Mouse (Mus musculus): ENCODE measurements around the gene Pdx1.

Pdx1 gene

GRCm38 (mm10) chr5:147284365-147284764 lies 14.6 kb downstream of the Pdx1 start:
- DNase-seq, result no peak

DNA sequence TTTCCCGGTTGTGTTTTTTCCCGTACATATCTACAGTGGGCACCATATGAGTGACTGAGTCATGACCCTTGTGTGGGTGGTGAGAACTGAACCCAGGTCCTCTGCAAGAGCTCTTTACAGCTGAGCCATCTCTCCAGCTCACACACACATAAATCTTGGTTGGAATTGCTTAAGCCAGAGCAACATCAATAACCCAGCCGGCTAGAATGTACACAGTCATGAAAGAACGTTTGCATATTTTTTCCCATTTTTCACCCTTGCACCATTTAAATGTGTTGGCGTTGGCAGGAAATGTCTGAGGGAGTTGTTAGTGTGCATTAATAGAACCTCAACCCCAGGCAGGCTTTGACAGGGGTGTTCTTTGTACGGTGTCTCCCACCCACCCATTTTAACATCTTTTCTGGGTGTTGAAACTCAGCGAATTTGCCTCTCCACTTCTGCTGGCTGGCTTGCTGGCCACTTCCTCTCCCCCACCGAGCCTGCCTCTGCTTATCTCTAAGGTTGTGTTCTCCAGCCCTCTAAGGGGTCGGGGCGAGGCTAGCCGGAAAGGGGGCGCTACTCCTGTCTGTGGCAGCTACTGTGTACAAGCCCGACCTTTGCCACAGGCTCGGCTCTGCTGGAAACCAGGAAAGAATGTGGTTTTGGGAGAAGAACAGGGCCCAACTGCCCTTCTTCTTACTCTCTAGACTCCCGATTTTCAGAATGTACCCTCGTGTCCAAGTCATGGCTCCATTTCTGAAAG lies 22.2 kb downstream of the Pdx1 start:
- no peak for DNase-seq

DNA sequence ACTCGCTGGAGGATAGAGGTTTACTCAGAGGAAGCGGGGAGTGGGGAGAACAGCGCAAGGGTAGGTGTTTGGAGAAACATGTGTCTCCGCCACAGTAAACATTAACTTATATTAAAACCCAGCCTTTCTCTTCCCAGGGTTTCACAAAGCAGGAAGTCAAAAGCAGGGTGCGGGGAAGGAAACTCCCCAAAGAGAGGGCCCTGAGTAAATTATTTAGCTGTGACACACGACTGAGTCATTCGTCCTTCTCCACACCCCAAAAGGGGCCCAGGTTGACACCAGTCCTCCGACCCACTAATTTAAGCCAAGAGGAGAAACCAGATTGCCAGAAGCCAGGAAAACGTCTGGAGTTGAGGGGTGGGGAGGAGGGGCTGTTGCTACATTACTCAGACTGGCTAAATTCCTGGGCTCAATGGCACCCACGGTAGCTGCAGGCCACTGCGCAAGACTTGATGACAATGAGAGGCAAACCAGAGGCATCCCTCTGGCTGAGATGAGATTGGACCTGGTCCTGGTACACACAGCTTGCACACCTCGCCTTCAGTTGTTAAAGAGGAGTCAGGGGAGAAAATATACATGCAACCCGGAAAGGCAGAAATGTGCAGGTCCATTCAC lies 22.9 kb downstream of the Pdx1 start:
- no peak for DNase-seq

DNA sequence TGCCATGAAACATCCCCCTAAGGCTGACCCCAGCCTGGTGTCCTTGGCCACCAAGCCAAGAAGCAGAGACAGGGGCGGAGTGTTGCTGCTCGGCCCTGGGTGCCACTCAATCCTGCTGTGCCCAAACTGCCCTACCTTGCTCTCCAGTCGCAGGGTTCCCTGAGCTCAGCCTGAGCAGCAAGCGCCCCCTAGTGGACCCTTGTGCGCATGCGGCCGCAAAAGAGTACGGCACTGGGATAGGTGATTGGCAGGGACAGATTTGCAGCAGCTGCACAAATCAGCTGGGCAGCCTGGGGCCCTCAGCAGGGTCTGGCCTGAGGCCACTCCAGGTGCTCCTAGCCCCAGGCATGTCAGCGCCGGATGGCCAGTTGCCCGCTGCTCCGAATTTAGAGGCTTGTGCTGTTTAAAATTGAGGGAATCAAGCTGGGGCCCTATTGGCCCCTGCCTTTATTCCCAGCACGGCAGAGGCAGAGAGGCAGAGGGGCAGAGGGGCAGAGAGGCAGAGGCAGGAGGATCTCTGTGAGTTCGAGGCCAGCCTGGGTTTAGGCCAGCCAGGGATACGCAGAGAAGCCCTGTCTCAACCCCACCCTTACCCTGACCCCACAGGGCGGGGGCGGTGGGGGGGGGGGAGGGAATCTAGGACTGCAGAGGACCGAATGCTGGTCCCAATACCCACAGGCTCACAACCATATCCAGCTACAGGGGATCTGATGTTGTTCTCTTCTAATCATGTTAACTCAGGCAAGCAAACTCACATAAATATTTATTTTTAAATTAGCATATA lies 23.6 kb downstream of the Pdx1 start:
- DNase-seq, result peak; percentile 81 to 84

GRCm38 (mm10) chr5:147294121-147294520 lies 24.4 kb downstream of the Pdx1 start:
- DNase-seq, result peak; percentile 59 to 64

GRCm38 (mm10) chr5:147297249-147297648 lies 27.5 kb downstream of the Pdx1 start:
- no peak for DNase-seq

GRCm38 (mm10) chr5:147299255-147300000 lies 29.7 kb downstream of the Pdx1 start:
- DNase-seq, result peak; percentile 66 to 70

- DNase-seq, result no peak
Measured at GRCm38 (mm10) chr5:147300001-147300363, 30.2 kb downstream of the Pdx1 start.

GRCm38 (mm10) chr5:147300917-147301780 lies 31.4 kb downstream of the Pdx1 start:
- DNase-seq, result peak in 1 of 2 experiments; percentile 49

DNA sequence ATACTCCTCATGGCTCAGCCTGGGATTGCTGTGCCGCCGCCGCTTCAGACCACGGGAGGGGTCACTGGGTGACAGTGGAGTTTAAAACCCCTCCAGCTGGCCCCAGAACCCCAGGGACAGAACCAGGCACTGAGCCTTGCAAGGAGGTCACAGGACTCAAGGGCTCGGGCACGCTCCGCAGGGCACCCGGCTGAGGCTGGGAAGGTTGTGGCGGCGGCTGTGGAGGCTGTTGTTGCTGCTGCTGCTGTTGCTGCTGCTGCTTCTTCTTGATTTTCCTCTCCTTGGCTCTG lies 32.0 kb downstream of the Pdx1 start:
- no peak for DNase-seq

DNA sequence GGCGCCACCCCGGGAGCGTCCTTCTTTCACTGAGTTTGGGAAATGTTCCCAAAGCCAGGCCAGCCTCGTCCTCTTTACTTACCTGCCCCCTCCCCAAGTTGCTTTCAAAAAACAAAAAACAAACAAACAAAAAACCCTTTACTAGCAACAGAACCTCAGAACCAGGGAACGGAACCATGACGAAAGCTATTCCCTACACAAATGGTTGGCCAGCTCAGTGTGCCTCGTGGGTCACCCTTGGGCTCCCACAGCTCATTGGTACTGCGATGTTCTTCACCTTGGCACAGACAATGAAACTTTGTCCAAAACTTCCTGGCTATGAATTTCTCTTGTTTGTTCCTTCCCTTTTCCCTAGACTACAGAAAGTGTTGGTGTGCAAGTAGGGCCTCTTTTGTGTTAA lies 32.4 kb downstream of the Pdx1 start:
- DNase-seq, result no peak

- no peak for DNase-seq
Measured at GRCm38 (mm10) chr5:147302746-147303400, 33.1 kb downstream of the Pdx1 start.

- no peak for DNase-seq
Measured at GRCm38 (mm10) chr5:147304276-147305155, 34.8 kb downstream of the Pdx1 start.

- DNase-seq, result no peak
Measured at GRCm38 (mm10) chr5:147305166-147305565, 35.4 kb downstream of the Pdx1 start.

DNA sequence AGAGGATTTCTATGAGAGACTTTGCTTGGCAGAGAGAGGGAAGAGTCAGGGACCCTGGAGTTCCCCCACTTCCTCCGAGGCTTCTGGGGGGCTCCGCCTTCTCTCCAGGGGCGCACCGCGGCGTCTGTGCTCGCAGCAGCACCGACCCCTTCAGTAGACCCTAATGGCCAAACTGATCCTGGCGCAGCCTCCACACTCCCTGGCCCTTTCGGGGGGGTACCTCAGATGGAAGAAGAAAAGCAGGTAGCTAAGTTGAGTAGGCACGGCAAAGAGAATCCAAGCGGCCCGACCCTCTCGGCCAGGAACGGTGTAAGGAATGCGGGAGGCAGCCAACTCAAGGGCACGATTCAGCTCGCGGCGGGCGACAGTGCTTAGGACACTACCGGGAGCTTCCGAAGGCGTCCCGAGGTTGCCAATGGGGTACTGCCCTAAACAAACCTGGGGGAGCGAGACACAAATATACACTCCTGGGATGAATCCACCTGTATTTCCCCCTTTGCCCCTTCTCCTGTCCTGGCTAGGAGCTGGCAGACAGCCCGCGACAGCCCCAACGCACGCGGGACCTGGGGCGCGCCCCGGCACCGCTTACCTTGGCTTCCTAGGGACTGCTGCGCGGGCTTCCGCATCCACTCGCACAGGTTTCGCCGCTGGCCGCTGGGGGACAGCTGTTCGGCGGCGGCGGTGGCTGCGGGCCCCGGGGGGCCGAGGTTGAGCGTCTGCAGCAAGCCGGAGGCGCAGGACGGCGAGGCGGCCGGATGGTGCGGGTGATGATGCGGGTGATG lies 36.3 kb downstream of the Pdx1 start:
- DNase-seq, result no peak

DNA sequence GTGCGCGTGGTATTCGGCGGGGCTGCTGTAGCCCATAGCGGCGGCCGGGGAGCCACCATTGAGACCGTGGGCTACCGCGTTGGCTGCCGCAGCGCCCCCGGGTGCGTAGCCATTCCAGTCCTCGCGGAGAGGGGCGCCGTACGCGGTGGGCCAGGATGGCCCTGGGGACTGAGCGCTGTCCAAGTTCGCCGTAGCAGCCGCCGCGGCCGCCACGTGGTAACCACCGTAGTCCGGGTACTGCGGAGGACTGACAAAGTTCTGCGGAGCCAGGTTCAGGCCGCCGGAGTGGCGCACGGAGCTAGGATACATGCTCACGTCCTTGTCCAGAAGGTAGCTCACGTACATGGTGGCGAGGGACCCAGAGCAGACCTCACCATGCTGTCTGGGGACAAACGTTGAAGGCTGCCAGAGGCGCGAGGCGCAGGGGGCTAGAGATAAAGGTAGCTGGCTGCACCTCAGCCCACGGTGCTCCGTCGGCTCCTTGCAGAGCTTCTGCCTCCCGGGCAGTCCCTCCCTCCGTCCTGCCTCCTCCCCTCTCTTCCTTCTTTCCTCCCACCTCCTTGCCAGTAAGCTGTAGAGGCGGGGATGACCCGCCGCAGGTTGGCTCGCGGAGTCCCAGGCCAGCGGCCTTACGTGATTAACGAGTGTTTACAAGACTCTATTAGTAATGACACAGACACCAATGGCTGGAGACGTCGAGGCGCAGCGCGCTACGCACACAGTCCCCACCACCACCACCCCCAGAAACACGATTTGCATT lies 37.1 kb downstream of the Pdx1 start, which contains the start of gene Cdx2:
TSS of gene Cdx2 (minus strand) at position 633 of the 760 bp plus-strand sequence.
- no peak for DNase-seq

DNA sequence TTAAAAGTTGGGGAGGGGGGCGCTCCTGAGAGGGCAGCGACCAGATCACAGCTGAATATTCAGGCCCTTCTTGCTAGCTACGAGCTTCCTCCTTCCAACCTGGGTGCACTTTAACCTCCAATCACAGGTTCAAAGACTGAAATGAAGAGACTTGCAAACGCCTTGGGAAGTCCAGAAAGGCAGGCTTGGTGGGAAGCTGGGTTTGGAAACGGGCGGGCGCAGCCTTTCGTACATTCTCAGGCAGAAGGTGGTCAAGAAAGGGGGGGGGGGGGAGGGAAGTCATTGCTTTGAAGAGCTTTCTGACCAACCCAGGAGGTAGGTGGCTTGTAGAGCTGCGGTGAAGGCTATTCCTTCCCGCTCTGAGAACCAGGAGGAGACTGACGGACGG lies 37.6 kb downstream of the Pdx1 start:
- no peak for DNase-seq

GRCm38 (mm10) chr5:147308451-147308850 lies 38.7 kb downstream of the Pdx1 start:
- DNase-seq, result no peak

DNA sequence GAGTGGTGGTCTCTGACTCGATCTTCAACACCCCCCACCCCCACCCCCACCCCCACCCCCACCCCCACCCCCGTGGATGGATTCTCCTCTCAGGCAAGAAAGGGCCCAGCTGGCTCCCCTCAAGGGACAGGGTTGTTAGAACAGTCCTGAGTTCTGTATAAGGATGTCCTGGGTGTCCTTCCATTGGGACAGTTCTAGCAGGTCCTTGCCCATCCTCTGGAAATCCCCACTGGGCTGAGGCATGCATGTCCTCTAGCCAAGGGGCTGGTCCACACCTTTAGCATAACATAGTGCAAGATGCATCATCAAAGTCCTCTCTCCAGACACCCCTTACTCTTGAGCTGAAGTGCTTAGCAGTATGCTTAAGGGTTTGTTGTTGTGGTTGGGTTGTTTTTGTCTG lies 40.0 kb downstream of the Pdx1 start:
- no peak for DNase-seq

Measured in cerebellum, postnatal 10 days (tissue).